Mouse (Mus musculus) effector memory CD4-positive, alpha-beta T cell, adult 5 months (primary cell): ENCODE measurements around the gene 1700042G07Rik. TPM values are rescaled to one million over a fixed set of nuclear protein-coding genes. Genes with fewer than 3 reads are reported as not detected.

Experiments
- polyA plus RNA-seq: library from polyadenylated mRNA; unstranded; fragments of 100-300 nt; shearing (Covaris generic); gene quantifications from one replicate; pipeline ENCODE4 v1.2.1, GENCODE M21; 2017

1700042G07Rik gene
- polyA plus RNA-seq, result not detected

GRCm38 (mm10) chr4:116173072-116173471, at the start of gene 1700042G07Rik, which contains the start of gene Gm49337:
1700042G07Rik (plus strand) TSS chr4:116173372.
Gm49337 (plus strand) TSS chr4:116173384.

GRCm38 (mm10) chr4:116123602-116124519, 49.3 kb upstream of the 1700042G07Rik start, which contains the start of the genes Rad54l and Pomgnt1:
Rad54l (minus strand) TSS chr4:116123690.
Pomgnt1 (plus strand) TSS chr4:116123840.

GRCm38 (mm10) chr4:116151238-116151637, 21.9 kb upstream of the 1700042G07Rik start, which contains the start of gene Lurap1:
Lurap1 (minus strand) TSS chr4:116151338.

GRCm38 (mm10) chr4:116167404-116167803, 5.8 kb upstream of the 1700042G07Rik start, which contains the start of gene Tspan1:
Tspan1 (minus strand) TSS chr4:116167601.

GRCm38 (mm10) chr4:116221140-116221851, 48.1 kb downstream of the 1700042G07Rik start, which contains the start of gene Pik3r3:
Pik3r3 (plus strand) TSS chr4:116221618.

Other genes with a start within 250 kb of the 1700042G07Rik start
- not detected for gene Dmbx1, start 233.4 kb upstream of the 1700042G07Rik start, polyA plus RNA-seq
- 244 TPM for gene Faah, start 155.4 kb upstream of the 1700042G07Rik start, polyA plus RNA-seq
- gene Nsun4, start 119.5 kb upstream of the 1700042G07Rik start, polyA plus RNA-seq, result 49.8 TPM
- 444 TPM for gene Uqcrh, start 98.3 kb upstream of the 1700042G07Rik start, polyA plus RNA-seq
- 38.1 TPM for gene Lrrc41, start 98.1 kb upstream of the 1700042G07Rik start, polyA plus RNA-seq
- gene Rad54l, start 49.7 kb upstream of the 1700042G07Rik start, polyA plus RNA-seq, result 1.4 TPM
- gene Pomgnt1, start 49.5 kb upstream of the 1700042G07Rik start, polyA plus RNA-seq, result 19.6 TPM
- gene Lurap1, start 22.0 kb upstream of the 1700042G07Rik start, polyA plus RNA-seq, result not detected
- not detected for gene Tspan1, start 5.8 kb upstream of the 1700042G07Rik start, polyA plus RNA-seq
- not detected for gene Gm49337, start within 50 bp of the 1700042G07Rik start, polyA plus RNA-seq
- 0.97 TPM for gene Pik3r3, start 48.2 kb downstream of the 1700042G07Rik start, polyA plus RNA-seq